Mouse (Mus musculus): ENCODE data around the gene Emilin2.

DNA sequence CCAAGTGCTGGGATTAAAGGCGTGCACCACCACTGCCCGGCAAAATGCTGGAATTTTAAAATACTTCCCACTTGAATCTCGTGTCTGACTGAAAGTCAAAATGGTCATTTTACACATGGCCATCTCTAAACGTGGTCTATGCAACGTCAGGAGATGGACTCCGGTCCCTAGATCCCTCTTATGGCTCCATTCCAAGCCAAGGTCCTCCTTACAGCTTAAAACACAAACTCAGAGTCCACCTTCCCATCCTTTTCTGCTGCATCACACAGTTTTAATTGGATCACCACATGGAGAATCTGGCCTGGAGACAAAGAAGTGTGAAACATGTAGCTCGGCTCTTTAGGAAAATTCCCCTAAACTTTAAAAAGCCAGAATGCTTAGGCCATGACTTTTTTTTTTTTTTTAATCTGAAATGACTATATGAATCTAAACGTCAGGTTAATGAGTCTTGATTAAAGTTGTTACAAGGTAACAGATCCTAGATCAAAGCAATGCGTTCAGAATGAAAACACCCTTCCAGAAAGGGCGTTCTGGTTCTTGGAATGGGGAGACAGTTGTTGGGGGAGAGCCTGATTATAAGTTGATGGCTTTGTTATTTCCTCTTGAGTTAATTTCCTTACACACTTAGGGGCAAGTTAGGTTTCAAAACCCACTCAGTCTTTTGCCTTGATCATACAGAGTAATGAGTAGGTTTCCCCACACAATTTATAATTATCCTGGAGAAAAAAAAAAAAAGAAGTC, 22.8 kb downstream of the Emilin2 start:
- TF ChIP-seq CTCF (IDR thresholded peaks at IDR 0.05; ENCODE audit: insufficient read depth, low read depth, low read length) (no peak), POLR2A (IDR thresholded peaks at IDR 0.05; ENCODE audit: insufficient read depth, low read depth, low read length) (no peak)

Data from olfactory bulb, adult 2 months (tissue).